Mouse (Mus musculus): Measurements from ENCODE around the gene Iltifb.
"Not testable (repeated sequence)": the region's sequence is repeated elsewhere in the genome, so short reads cannot be mapped to it uniquely, and the experiment has no call there.

- not testable (repeated sequence) for TF ChIP-seq GATA1 (IDR thresholded peaks at IDR 0.05; ENCODE audit: borderline replicate concordance, low read length); FLI1 (IDR thresholded peaks at IDR 0.05; ENCODE audit: low read length)
These were observed 32.0 kb upstream of the Iltifb start, which contains the start of gene Gm9040 for GRCm38 (mm10) chr10:118326869-118327268.

All from megakaryocyte, embryonic 14.5 days (primary cell).